Mouse (Mus musculus): ENCODE results near the gene Pgghg. TPM values are rescaled to one million over a fixed set of nuclear protein-coding genes. Genes with fewer than 3 reads are reported as not detected.

Pgghg gene
- polyA plus RNA-seq (2015; fragmentation: Nextera tagmentation; extraction: Ambion mirVana), result 8.2 and 9.4 TPM in 2 replicates

DNA sequence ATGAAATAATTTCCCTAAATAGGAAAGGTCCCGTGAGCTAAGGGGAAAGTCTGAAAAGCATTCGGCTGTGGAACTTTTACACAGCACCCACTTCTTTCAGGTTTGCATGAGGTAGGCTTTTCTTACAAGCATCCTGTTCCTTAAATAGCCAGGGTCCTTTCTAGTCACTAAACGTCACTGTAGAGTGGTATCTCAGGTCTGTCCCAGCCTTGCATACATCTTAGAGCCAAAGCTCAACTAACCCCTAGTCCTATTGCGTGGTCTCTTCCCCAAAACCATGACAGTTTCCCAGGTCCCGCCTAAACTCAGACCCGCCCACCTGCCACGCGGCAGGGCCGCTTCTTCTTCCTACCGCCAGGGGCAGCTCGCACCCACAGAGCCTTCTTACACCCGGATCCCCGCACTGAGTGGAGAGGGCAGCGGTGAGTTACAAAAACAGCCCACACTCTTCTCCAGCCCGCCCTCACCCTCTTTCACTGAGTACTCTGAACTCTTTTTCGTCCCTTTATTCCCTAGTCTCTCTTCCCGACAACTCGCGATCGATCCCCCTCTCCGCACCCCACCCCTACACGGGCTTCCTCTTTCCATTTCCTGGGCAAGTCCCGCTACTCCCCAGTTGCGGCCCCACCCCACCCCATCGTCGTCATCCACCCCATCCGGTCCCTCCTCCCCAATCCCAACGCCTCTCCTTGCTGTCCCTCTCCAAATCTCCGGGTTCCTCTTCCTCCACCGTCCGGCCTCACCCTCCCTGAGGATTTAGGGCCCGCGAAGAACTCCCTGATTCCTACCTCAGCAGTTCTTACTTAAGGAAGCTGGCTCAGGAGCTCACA, at the start of gene Pgghg:
Gene Pgghg (plus strand): TSS at position 170 of the 830 bp plus-strand sequence.
- Histone ChIP-seq H3K27ac (no peak within 1 kb of the TSS), H3K9me3 (replicated peaks) (no peaks in the 10 kb centered on the region), H3K4me3 (peak within 1 kb of the TSS; percentile 48), H3K27me3 (peaks cover 10% of the 10 kb centered on the region; the same call in 1 of the 2 replicates), H3K4me2 (peak within 1 kb of the TSS; percentile 63), H3K36me3 (ENCODE audit: poor library complexity, severe bottlenecking) (peaks cover 11% of the 10 kb centered on the region; the same call in 1 of the 2 replicates), H3K4me1 (peaks cover 25% of the 10 kb centered on the region), H3K9ac (peak within 1 kb of the TSS; percentile 70)
- ATAC-seq, result peak; percentile 96
- WGBS, result 4% methylated on average over 33 of the region's 33 CpGs

DNA sequence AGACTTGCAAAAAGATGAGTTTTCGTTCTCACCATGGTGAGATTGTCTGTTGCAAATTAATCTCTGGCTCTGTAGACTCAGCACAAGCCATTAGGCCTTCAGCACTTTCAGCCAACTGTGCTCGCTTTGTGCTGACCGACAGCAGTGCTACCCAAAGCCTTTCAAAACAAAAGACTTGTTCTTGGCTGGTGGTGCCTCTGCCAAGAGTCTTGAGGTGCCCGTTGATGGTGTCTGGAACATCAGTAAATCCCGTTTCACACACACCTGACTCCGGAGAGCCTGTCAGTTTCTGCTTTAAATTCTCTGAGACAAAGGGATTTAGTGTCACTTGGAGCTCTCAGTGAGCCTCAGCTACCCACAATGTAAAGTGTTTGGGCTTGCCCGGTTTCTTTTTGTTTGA, 47.2 kb upstream of the Pgghg start:
- WGBS, result 87% methylated on average over 7 of the region's 7 CpGs
- H3K4me2 ChIP-seq, result no peak overlapping the region
- no peak for ATAC-seq
- H3K9me3 ChIP-seq (replicated peaks), result no peaks in the 10 kb centered on the region
- H3K9ac ChIP-seq, result no peak overlapping the region
- no peak overlapping the region for H3K4me3 ChIP-seq
- no peaks in the 10 kb centered on the region for H3K4me1 ChIP-seq
- no peaks in the 10 kb centered on the region for H3K27me3 ChIP-seq
- H3K27ac ChIP-seq, result no peak overlapping the region
- peaks cover 82% of the 10 kb centered on the region for H3K36me3 ChIP-seq (ENCODE audit: poor library complexity, severe bottlenecking)

GRCm38 (mm10) chr7:140894611-140895010, 46.6 kb upstream of the Pgghg start:
- 96% methylated on average over 3 of the region's 3 CpGs for WGBS
- no peak for ATAC-seq
- no peak overlapping the region for H3K4me2 ChIP-seq
- no peak overlapping the region for H3K27ac ChIP-seq
- no peaks in the 10 kb centered on the region for H3K9me3 ChIP-seq (replicated peaks)
- no peaks in the 10 kb centered on the region for H3K4me1 ChIP-seq
- no peak overlapping the region for H3K9ac ChIP-seq
- peaks cover 81% of the 10 kb centered on the region for H3K36me3 ChIP-seq (ENCODE audit: poor library complexity, severe bottlenecking)
- H3K4me3 ChIP-seq, result no peak overlapping the region
- H3K27me3 ChIP-seq, result no peaks in the 10 kb centered on the region

- Histone ChIP-seq H3K36me3 (ENCODE audit: poor library complexity, severe bottlenecking) (peaks cover 61% of the 10 kb centered on the region), H3K9ac (no peak overlapping the region), H3K27me3 (no peaks in the 10 kb centered on the region), H3K27ac (no peak overlapping the region), H3K4me2 (no peak overlapping the region), H3K4me3 (no peak overlapping the region), H3K4me1 (no peaks in the 10 kb centered on the region), H3K9me3 (replicated peaks) (no peaks in the 10 kb centered on the region)
- 88% methylated on average over 7 of the region's 7 CpGs for WGBS
- ATAC-seq, result no peak
These were observed 43.3 kb upstream of the Pgghg start for GRCm38 (mm10) chr7:140897863-140898262.

- H3K27ac ChIP-seq, result no peak overlapping the region
- H3K36me3 ChIP-seq (ENCODE audit: poor library complexity, severe bottlenecking), result peaks cover 50% of the 10 kb centered on the region
- no peak overlapping the region for H3K4me2 ChIP-seq
- no peak overlapping the region for H3K9ac ChIP-seq
- WGBS, result 75% methylated on average over 3 of the region's 3 CpGs
- ATAC-seq, result no peak
- H3K27me3 ChIP-seq, result no peaks in the 10 kb centered on the region
- H3K9me3 ChIP-seq (replicated peaks), result no peaks in the 10 kb centered on the region
- no peak overlapping the region for H3K4me3 ChIP-seq
- H3K4me1 ChIP-seq, result peaks cover 2% of the 10 kb centered on the region; the same call in 1 of the 2 replicates
These were observed 42.1 kb upstream of the Pgghg start for GRCm38 (mm10) chr7:140899121-140899520.

DNA sequence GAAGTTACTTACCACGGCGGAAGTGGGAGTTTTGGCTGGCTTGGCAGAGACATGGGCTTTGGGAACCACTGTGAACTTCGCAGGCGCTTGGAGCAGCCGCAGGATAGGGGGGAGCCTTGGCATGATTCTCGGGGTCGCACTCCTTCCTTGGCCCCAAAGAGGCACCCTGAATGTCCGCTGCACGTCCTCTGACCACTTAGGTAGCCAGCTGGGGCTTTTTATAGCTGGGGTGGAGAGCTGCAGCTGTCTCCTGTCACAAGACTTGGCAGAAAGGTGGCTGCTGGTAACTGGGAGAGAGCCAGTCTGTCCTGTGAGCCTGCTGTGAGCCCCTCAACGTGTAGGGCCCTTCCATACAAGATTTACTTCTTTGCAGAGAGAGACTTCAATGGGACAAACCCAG, 41.0 kb upstream of the Pgghg start, which contains the start of gene Cox8b:
Gene Cox8b (minus strand): TSS at position 227 of the 400 bp plus-strand sequence.
- WGBS, result 84% methylated on average over 10 of the region's 10 CpGs
- no peaks in the 10 kb centered on the region for H3K27me3 ChIP-seq
- ATAC-seq, result no peak

GRCm38 (mm10) chr7:140902036-140902875, 38.9 kb upstream of the Pgghg start:
- Histone ChIP-seq H3K36me3 (ENCODE audit: poor library complexity, severe bottlenecking) (peaks cover 22% of the 10 kb centered on the region), H3K27me3 (no peaks in the 10 kb centered on the region), H3K27ac (no peak overlapping the region), H3K4me2 (no peak overlapping the region), H3K4me1 (peaks cover 2% of the 10 kb centered on the region; the same call in 1 of the 2 replicates), H3K4me3 (no peak overlapping the region), H3K9ac (no peak overlapping the region), H3K9me3 (replicated peaks) (no peaks in the 10 kb centered on the region)
- no peak for ATAC-seq
- 74% methylated on average over 15 of the region's 15 CpGs for WGBS

More for the DNA sequence above, 41.0 kb upstream of the Pgghg start, which contains the start of gene Cox8b:
- no peaks in the 10 kb centered on the region for H3K9me3 ChIP-seq (replicated peaks)
- H3K4me2 ChIP-seq, result no peak within 1 kb of the TSS
- H3K4me1 ChIP-seq, result peaks cover 2% of the 10 kb centered on the region; the same call in 1 of the 2 replicates
- peaks cover 40% of the 10 kb centered on the region for H3K36me3 ChIP-seq (ENCODE audit: poor library complexity, severe bottlenecking)
- H3K9ac ChIP-seq, result no peak within 1 kb of the TSS
- no peak within 1 kb of the TSS for H3K4me3 ChIP-seq
- H3K27ac ChIP-seq, result no peak within 1 kb of the TSS

- Histone ChIP-seq H3K27ac (no peak overlapping the region; the same call in 1 of the 2 replicates), H3K9ac (no peak overlapping the region)
- WGBS, result 21% methylated on average over 13 of the region's 13 CpGs
These were observed 38.0 kb upstream of the Pgghg start for GRCm38 (mm10) chr7:140903212-140903611.

GRCm38 (mm10) chr7:140905642-140906081, 35.5 kb upstream of the Pgghg start:
- H3K9me3 ChIP-seq (replicated peaks), result no peaks in the 10 kb centered on the region
- ATAC-seq, result no peak
- H3K4me1 ChIP-seq, result peaks cover 7% of the 10 kb centered on the region; the same call in 1 of the 2 replicates
- H3K4me3 ChIP-seq, result no peak overlapping the region
- no peak overlapping the region for H3K9ac ChIP-seq
- H3K4me2 ChIP-seq, result no peak overlapping the region
- no peak overlapping the region for H3K27ac ChIP-seq
- WGBS, result 85% methylated on average over 2 of the region's 2 CpGs
- no peaks in the 10 kb centered on the region for H3K27me3 ChIP-seq
- no peaks in the 10 kb centered on the region for H3K36me3 ChIP-seq (ENCODE audit: poor library complexity, severe bottlenecking)

More at GRCm38 (mm10) chr7:140903212-140903611, 38.0 kb upstream of the Pgghg start:
- peak; percentile 45; the same call in 1 of the 2 replicates for ATAC-seq
- peaks cover 13% of the 10 kb centered on the region for H3K36me3 ChIP-seq (ENCODE audit: poor library complexity, severe bottlenecking)
- no peaks in the 10 kb centered on the region for H3K9me3 ChIP-seq (replicated peaks)
- peaks cover 2% of the 10 kb centered on the region; the same call in 1 of the 2 replicates for H3K4me1 ChIP-seq
- H3K4me3 ChIP-seq, result no peak overlapping the region
- no peak overlapping the region for H3K4me2 ChIP-seq
- H3K27me3 ChIP-seq, result no peaks in the 10 kb centered on the region

GRCm38 (mm10) chr7:140907131-140907530, 34.1 kb upstream of the Pgghg start:
- 86% methylated on average over 13 of the region's 13 CpGs for WGBS
- Histone ChIP-seq H3K36me3 (ENCODE audit: poor library complexity, severe bottlenecking) (no peaks in the 10 kb centered on the region), H3K4me2 (no peak overlapping the region), H3K9me3 (replicated peaks) (no peaks in the 10 kb centered on the region), H3K4me1 (peaks cover 7% of the 10 kb centered on the region; the same call in 1 of the 2 replicates), H3K27me3 (no peaks in the 10 kb centered on the region), H3K4me3 (no peak overlapping the region), H3K27ac (no peak overlapping the region), H3K9ac (no peak overlapping the region)
- ATAC-seq, result no peak

DNA sequence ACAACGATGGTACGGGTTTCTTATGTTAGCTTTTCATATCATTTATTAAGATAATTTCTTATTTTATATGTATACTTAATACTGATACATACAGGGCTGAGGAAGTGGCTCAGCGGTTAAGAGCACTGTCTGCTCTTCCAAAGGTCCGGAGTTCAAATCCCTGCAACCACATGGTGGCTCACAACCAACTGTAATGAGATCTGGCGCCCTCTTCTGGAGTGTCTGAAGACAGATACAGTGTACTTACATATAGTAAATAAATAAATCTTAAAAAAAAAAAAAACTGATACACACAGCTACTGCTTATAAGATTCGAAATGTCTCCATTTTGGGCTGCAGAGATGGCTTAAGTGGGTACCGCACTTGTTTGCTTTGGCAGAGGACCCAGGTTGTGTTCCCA, 33.5 kb upstream of the Pgghg start:
- Histone ChIP-seq H3K36me3 (ENCODE audit: poor library complexity, severe bottlenecking) (no peaks in the 10 kb centered on the region), H3K4me2 (no peak overlapping the region), H3K9ac (no peak overlapping the region), H3K9me3 (replicated peaks) (no peaks in the 10 kb centered on the region), H3K4me1 (peaks cover 7% of the 10 kb centered on the region; the same call in 1 of the 2 replicates), H3K4me3 (no peak overlapping the region), H3K27ac (no peak overlapping the region), H3K27me3 (no peaks in the 10 kb centered on the region)
- WGBS, result 88% methylated on average over 7 of the region's 7 CpGs
- ATAC-seq, result no peak
